Mouse (Mus musculus) midbrain, embryonic 12.5 days (tissue): ENCODE measurements at regions not wholly inside any gene's neighbourhood (a gene's known extent, or its start where the extent isn't known, plus 50 kb on each side); places are given as distances from the start of the nearest gene placed in this dataset.

Source experiments
- ATAC-seq: fragments of 200-750 bp; cut with Nextera tagmentation; 2 replicates; pipeline ENCODE4 v1.8.0; 2017; ENCODE audit warnings: low read depth, moderate TSS enrichment, moderate library complexity; ENCODE audit not compliant: low FRiP score
- H3K27ac ChIP-seq: fragments of 300-500 bp; sonication (generic); replicated peaks from 2 replicates; pipeline ENCODE4 v1.5.1; 2016; ENCODE audit warnings: mild to moderate bottlenecking
- H3K27me3 ChIP-seq: fragments of 300-500 bp; sonication (generic); 2 replicates; pipeline ENCODE4 v1.6.1; 2016; ENCODE audit warnings: mild to moderate bottlenecking
- H3K36me3 ChIP-seq: fragments of 300-500 bp; sonication (generic); 2 replicates; pipeline ENCODE4 v1.6.1; 2016
- H3K4me1 ChIP-seq: fragments of 300-500 bp; sonication (generic); 2 replicates; pipeline ENCODE4 v1.6.1; 2016
- H3K4me2 ChIP-seq: fragments of 300-500 bp; sonication (generic); replicated peaks from 2 replicates; pipeline ENCODE4 v1.6.1; 2016; ENCODE audit warnings: mild to moderate bottlenecking, moderate library complexity
- H3K4me3 ChIP-seq: fragments of 300-500 bp; sonication (generic); 2 replicates; pipeline ENCODE4 v1.5.1; 2016; ENCODE audit warnings: mild to moderate bottlenecking
- H3K9ac ChIP-seq: fragments of 300-500 bp; sonication (generic); replicated peaks from 2 replicates; pipeline ENCODE4 v1.6.1; 2016; ENCODE audit warnings: mild to moderate bottlenecking, moderate library complexity
- H3K9me3 ChIP-seq: fragments of 300-500 bp; sonication (generic); 2 replicates; pipeline ENCODE4 v1.6.1; 2016; ENCODE audit warnings: mild to moderate bottlenecking
- WGBS: fragments of 180-500 bp; shearing (Covaris S2); methylation state at CpG from one replicate; pipeline ENCODE4 v1.1.7; 2016; 5-methylcytosine and 5-hydroxymethylcytosine counted together

DNA sequence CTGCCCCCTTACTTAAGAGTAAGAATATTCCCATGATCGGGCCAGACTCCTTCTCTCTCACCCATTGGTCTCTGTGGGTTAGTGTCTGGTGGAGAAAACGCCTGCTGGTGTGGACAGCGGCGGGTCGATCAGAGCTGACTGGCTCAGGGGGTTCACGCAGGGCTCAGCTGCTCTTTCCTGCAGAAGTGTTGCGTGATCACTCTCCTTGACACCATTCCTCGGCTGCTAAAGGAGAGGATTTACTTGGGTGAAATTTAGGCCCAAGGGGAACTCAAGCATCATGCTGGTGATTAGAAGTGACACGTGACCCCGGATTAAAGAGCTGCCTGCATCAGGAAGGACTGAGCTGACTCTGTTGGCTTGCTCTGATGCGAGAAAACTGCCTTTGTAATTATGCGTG lies 240.9 kb downstream of the Gm826 start:
- peak; percentile 60 for ATAC-seq
- H3K4me2 ChIP-seq, result peak overlapping the region; percentile 22; the same call in 1 of the 2 replicates
- H3K27ac ChIP-seq, result no peak overlapping the region
- no peak overlapping the region for H3K9ac ChIP-seq
- WGBS, result 18% methylated on average over 12 of the region's 12 CpGs
- no peaks in the 10 kb centered on the region for H3K36me3 ChIP-seq
- H3K4me1 ChIP-seq, result peaks cover 7% of the 10 kb centered on the region; the same call in 1 of the 2 replicates
- H3K4me3 ChIP-seq, result no peak overlapping the region
- H3K27me3 ChIP-seq, result no peaks in the 10 kb centered on the region
- no peaks in the 10 kb centered on the region for H3K9me3 ChIP-seq

DNA sequence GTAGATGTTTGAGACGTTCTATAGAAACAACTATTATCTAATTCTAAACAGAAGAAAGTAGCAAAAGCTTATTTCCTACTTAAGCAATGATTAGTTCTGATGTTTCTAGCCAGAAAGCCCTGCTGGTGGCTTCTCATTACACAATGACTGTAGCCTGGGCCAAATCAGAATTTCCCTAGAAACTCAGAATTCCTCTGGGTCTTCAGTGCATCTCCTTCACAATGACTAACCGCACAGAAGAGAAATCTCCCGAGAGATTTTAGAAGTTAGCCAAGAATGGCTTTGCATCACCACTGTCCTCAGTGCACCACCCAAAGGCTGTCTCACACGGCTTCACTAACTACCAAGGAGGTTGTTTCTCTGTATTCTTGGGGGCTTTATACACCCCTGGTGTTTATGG lies 248.0 kb downstream of the Gm826 start:
- no peaks in the 10 kb centered on the region for H3K9me3 ChIP-seq
- H3K9ac ChIP-seq, result no peak overlapping the region
- no peak overlapping the region for H3K27ac ChIP-seq
- H3K36me3 ChIP-seq, result no peaks in the 10 kb centered on the region
- H3K27me3 ChIP-seq, result no peaks in the 10 kb centered on the region
- no peak overlapping the region for H3K4me2 ChIP-seq
- no peak overlapping the region for H3K4me3 ChIP-seq
- no peak for ATAC-seq
- no peaks in the 10 kb centered on the region for H3K4me1 ChIP-seq
- WGBS, result 77% methylated on average over 4 of the region's 4 CpGs

DNA sequence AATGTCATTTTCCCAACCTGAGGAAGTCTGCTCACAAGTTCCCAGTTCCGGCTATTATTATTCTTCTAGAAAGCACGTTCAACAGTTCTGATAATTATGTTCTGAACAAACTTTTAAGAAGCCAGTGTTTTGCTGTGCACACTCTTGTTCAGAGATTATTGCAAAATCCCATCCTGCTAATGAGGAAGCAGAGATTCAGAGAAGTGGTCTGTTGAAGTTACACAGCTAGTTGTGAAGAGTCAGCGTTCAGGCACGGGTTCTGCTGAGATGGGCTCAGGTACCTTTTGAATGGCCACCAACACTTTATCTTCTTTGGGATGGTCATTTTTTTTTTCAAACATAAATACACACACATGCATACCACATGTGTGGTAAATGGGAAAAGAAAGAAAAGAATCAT lies 250.3 kb downstream of the Gm826 start:
- H3K36me3 ChIP-seq, result no peaks in the 10 kb centered on the region
- H3K4me2 ChIP-seq, result no peak overlapping the region
- ATAC-seq, result no peak
- H3K4me3 ChIP-seq, result no peak overlapping the region
- no peak overlapping the region for H3K27ac ChIP-seq
- no peaks in the 10 kb centered on the region for H3K9me3 ChIP-seq
- 87% methylated on average over 4 of the region's 4 CpGs for WGBS
- H3K27me3 ChIP-seq, result no peaks in the 10 kb centered on the region
- H3K9ac ChIP-seq, result no peak overlapping the region
- no peaks in the 10 kb centered on the region for H3K4me1 ChIP-seq

DNA sequence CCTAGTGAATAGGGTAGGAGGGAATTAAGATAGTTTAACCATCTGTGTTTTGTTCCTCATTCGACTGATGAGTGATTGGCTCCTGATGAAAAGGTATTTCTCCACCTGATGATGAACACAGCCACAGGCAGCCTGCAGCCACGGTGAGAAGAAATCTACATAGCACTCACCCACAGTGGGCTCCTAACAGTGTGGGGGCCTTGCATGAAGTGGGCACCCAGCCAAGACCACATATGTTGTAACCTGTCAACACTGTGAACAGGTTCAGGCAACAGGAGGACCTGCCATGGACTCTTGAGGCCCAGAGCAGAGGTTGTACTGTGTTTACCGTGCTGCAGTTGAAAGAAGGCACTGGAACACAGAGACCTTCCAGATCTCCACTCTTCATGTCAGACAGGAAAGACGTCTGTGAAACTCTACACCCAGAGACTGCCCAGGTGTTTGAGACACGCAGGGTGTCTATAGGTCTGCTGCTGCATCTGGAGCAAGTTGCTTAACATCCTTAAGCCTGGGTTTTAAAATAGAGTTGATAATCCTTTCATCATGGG lies 251.8 kb downstream of the Gm826 start:
- 75% methylated on average over 5 of the region's 5 CpGs for WGBS
- ATAC-seq, result no peak

GRCm38 (mm10) chr2:160075694-160076093 lies 258.3 kb downstream of the Gm826 start:
- no peaks in the 10 kb centered on the region for H3K4me1 ChIP-seq
- H3K9ac ChIP-seq, result no peak overlapping the region
- H3K9me3 ChIP-seq, result no peaks in the 10 kb centered on the region
- no peak overlapping the region for H3K27ac ChIP-seq
- no peak for ATAC-seq
- H3K27me3 ChIP-seq, result no peaks in the 10 kb centered on the region
- H3K4me2 ChIP-seq, result no peak overlapping the region
- WGBS, result 79% methylated on average over 3 of the region's 3 CpGs
- H3K4me3 ChIP-seq, result no peak overlapping the region
- H3K36me3 ChIP-seq, result no peaks in the 10 kb centered on the region

More for the DNA sequence above, 251.8 kb downstream of the Gm826 start:
- no peaks in the 10 kb centered on the region for H3K36me3 ChIP-seq
- no peak overlapping the region for H3K9ac ChIP-seq
- H3K27me3 ChIP-seq, result no peaks in the 10 kb centered on the region
- H3K9me3 ChIP-seq, result no peaks in the 10 kb centered on the region
- no peaks in the 10 kb centered on the region for H3K4me1 ChIP-seq
- H3K4me3 ChIP-seq, result no peak overlapping the region
- H3K27ac ChIP-seq, result no peak overlapping the region
- no peak overlapping the region for H3K4me2 ChIP-seq

- H3K27me3 ChIP-seq, result no peaks in the 10 kb centered on the region
- no peaks in the 10 kb centered on the region for H3K9me3 ChIP-seq
- H3K9ac ChIP-seq, result no peak overlapping the region
- H3K4me2 ChIP-seq, result no peak overlapping the region
- no peak for ATAC-seq
- H3K4me1 ChIP-seq, result peaks cover 14% of the 10 kb centered on the region; the same call in 1 of the 2 replicates
- H3K27ac ChIP-seq, result no peak overlapping the region
- no peak overlapping the region for H3K4me3 ChIP-seq
- no peaks in the 10 kb centered on the region for H3K36me3 ChIP-seq
- WGBS, result 83% methylated on average over 2 of the region's 2 CpGs
These were observed 263.5 kb downstream of the Gm826 start for GRCm38 (mm10) chr2:160070441-160070840.

DNA sequence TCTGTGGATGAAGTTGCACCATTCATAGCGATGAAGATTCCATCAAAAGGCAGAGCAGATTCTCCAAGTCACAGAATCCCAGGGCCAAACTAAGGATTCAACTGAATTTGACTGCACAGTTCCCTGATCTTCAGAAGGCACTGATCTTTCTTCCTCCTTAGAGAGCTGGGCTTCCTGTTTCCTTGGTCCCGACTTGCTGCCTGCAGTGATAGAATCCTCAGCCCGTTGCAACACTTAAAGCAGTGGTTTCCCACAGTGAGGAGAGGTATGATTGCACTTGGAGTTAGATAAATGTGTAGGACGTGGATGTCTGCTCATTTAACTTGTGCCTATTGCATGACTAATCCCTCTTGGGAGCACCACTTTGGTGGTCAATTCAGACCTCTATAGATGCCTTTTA lies 265.2 kb downstream of the Gm826 start:
- Histone ChIP-seq H3K27me3 (no peaks in the 10 kb centered on the region), H3K4me2 (no peak overlapping the region), H3K9ac (no peak overlapping the region), H3K4me3 (no peak overlapping the region), H3K9me3 (no peaks in the 10 kb centered on the region), H3K27ac (no peak overlapping the region), H3K36me3 (no peaks in the 10 kb centered on the region), H3K4me1 (peaks cover 14% of the 10 kb centered on the region; the same call in 1 of the 2 replicates)
- ATAC-seq, result no peak
- WGBS, result 73% methylated on average over 4 of the region's 4 CpGs

DNA sequence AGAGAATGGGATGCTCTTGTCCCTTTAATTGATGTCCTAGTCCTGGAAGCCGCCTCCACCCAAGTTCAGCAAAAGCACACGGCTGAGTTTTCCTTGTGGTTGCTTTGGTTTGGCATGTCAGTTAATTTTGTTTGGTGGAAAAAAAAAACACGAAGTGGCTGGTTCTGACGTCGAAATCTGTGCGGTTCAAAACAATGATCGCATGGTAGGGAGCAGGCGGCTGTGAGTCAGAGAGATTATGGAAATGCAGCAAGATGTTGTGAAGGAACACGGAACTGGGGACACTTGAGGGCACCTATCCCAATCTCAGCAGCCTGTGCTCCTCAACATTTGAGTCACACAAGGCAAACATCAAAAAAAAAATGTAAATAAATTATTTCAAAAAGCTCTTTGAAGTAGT lies 266.1 kb downstream of the Gm826 start:
- 81% methylated on average over 9 of the region's 9 CpGs for WGBS
- H3K36me3 ChIP-seq, result no peaks in the 10 kb centered on the region
- no peaks in the 10 kb centered on the region for H3K9me3 ChIP-seq
- no peak overlapping the region for H3K4me3 ChIP-seq
- no peak overlapping the region for H3K9ac ChIP-seq
- H3K27me3 ChIP-seq, result no peaks in the 10 kb centered on the region
- no peak overlapping the region for H3K27ac ChIP-seq
- H3K4me1 ChIP-seq, result peaks cover 14% of the 10 kb centered on the region; the same call in 1 of the 2 replicates
- no peak for ATAC-seq
- no peak overlapping the region for H3K4me2 ChIP-seq

DNA sequence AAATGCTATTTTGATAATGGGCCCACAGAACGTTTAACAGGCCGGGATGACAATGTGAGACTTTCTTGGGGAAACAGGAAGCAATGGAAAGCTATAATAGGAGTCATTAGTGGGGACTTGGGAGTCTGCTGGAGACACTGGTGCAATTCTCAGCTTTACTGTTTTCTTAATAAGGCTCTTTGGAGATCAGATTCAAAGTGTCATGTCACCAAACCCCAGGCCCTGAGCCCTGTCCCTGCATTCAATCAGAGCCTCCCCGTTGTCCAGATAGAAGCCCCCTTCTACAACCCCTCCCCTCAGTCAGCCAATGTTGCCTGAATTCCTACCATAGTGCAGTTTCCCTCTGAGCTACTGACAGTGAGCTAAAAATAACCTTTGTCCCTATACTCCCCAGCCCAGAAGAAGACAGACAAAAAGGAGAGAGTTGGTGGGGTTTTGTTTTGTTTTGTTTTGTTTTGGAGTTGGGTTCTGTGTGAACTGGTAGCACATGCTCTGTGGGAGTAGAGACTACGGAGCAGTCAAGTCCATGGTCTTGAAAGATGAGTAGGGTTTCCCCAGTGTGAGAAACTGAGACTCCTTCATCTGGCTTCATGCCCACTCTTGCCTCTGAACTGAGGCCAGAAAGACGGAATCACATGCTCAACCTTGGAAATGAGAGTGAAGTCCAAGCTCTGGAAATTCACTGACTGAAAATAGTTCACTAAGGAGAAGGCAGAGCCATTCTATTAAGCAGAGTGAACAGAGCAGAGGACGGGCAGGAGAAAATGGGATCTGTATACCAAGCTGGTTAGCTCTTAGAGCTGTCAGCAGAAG lies 267.3 kb downstream of the Gm826 start:
- no peak overlapping the region for H3K9ac ChIP-seq
- no peaks in the 10 kb centered on the region for H3K9me3 ChIP-seq
- H3K4me1 ChIP-seq, result peaks cover 14% of the 10 kb centered on the region; the same call in 1 of the 2 replicates
- H3K4me3 ChIP-seq, result no peak overlapping the region
- no peak overlapping the region for H3K27ac ChIP-seq
- no peaks in the 10 kb centered on the region for H3K27me3 ChIP-seq
- H3K4me2 ChIP-seq, result no peak overlapping the region
- no peak for ATAC-seq
- no peaks in the 10 kb centered on the region for H3K36me3 ChIP-seq
- WGBS, result 60% methylated on average over 6 of the region's 6 CpGs

GRCm38 (mm10) chr2:160062148-160062937 lies 271.6 kb downstream of the Gm826 start:
- no peak overlapping the region for H3K4me3 ChIP-seq
- H3K9ac ChIP-seq, result no peak overlapping the region
- ATAC-seq, result no peak
- no peaks in the 10 kb centered on the region for H3K9me3 ChIP-seq
- H3K4me1 ChIP-seq, result peaks cover 14% of the 10 kb centered on the region; the same call in 1 of the 2 replicates
- no peaks in the 10 kb centered on the region for H3K36me3 ChIP-seq
- H3K27me3 ChIP-seq, result no peaks in the 10 kb centered on the region
- WGBS, result 77% methylated on average over 4 of the region's 4 CpGs
- H3K4me2 ChIP-seq, result no peak overlapping the region
- H3K27ac ChIP-seq, result no peak overlapping the region

DNA sequence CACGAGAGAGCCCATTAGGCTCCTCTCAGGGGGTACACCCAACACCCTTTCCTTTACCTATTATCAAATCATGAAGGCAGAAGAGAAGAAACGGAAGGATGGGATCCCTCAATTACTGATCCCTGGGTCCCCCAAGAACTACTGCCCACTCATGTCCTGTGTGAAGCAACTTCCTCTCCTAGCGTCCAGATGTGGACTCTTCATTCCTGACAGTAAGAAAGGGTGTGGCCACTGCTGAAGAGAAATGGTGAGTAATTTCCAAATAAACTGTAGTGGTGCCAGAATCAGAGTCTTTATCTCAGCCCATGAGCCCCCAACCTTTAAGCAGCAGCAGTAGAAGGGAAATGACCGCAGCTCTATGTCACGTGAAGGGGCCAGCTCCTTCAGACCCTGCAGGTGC lies 273.9 kb downstream of the Gm826 start:
- Histone ChIP-seq H3K27me3 (no peaks in the 10 kb centered on the region), H3K4me1 (no peaks in the 10 kb centered on the region), H3K36me3 (no peaks in the 10 kb centered on the region), H3K4me2 (no peak overlapping the region), H3K9me3 (no peaks in the 10 kb centered on the region), H3K9ac (no peak overlapping the region), H3K4me3 (no peak overlapping the region), H3K27ac (no peak overlapping the region)
- 88% methylated on average over 5 of the region's 5 CpGs for WGBS
- no peak for ATAC-seq

- no peak for ATAC-seq
- no peak overlapping the region for H3K4me2 ChIP-seq
- WGBS, result 49% methylated on average over 6 of the region's 6 CpGs
These were observed 276.8 kb downstream of the Gm826 start for GRCm38 (mm10) chr2:160057211-160057610.

More at GRCm38 (mm10) chr2:160057211-160057610, 276.8 kb downstream of the Gm826 start:
- H3K9ac ChIP-seq, result no peak overlapping the region
- H3K4me1 ChIP-seq, result no peaks in the 10 kb centered on the region; the same call in 1 of the 2 replicates
- no peaks in the 10 kb centered on the region for H3K36me3 ChIP-seq
- no peaks in the 10 kb centered on the region for H3K9me3 ChIP-seq
- no peak overlapping the region for H3K4me3 ChIP-seq
- no peak overlapping the region for H3K27ac ChIP-seq
- H3K27me3 ChIP-seq, result no peaks in the 10 kb centered on the region
